Mouse (Mus musculus) MEL (cell line): ENCODE results near the gene Dnajc5.

Source experiments
- CHD1 ChIP-seq: IDR thresholded peaks from 2 replicates; pipeline ENCODE4 v1.6.1; 2012; ENCODE audit warnings: low read depth, mild to moderate bottlenecking, inconsistent platforms, low read length, improper control_type of control experiment
- CTCF ChIP-seq, 3 experiments: IDR thresholded peaks in 2 of 3; conservative IDR thresholded peaks in 1 of 3; 2 replicates each; pipeline ENCODE4 v1.5.1; 2011 to 2012; ENCODE audit warnings: low read length in 3 of 3, low read depth in 2 of 3, mild to moderate bottlenecking in 2 of 3, improper control_type of control experiment in 1 of 3, inconsistent platforms in 1 of 3, mixed read lengths in 1 of 3, moderate library complexity in 1 of 3; ENCODE audit not compliant: control insufficient read depth in 1 of 3, insufficient read depth in 1 of 3, poor library complexity in 1 of 3, severe bottlenecking in 1 of 3
- E2F4 ChIP-seq: IDR thresholded peaks from 2 replicates; pipeline ENCODE4 v1.6.1; 2011; ENCODE audit warnings: low read depth, low read length, improper control_type of control experiment, borderline replicate concordance
- EP300 ChIP-seq, 2 experiments: IDR thresholded peaks; 2 replicates each; pipeline ENCODE4 v1.6.1; 2011; ENCODE audit warnings: improper control_type of control experiment in 2 of 2, low read length in 2 of 2, low read depth in 1 of 2, mild to moderate bottlenecking in 1 of 2
- GABPA ChIP-seq: IDR thresholded peaks from 2 replicates; pipeline ENCODE4 v1.6.1; 2012; ENCODE audit warnings: low read depth, mild to moderate bottlenecking, inconsistent platforms, low read length, improper control_type of control experiment, moderate library complexity
- MAX ChIP-seq: IDR thresholded peaks from 2 replicates; pipeline ENCODE4 v1.6.1; 2011; ENCODE audit warnings: low read length, improper control_type of control experiment
- MYB ChIP-seq: IDR thresholded peaks from 2 replicates; pipeline ENCODE4 v1.6.1; 2011; ENCODE audit warnings: mild to moderate bottlenecking, low read depth, low read length, improper control_type of control experiment
- POLR2A ChIP-seq, 2 experiments: IDR thresholded peaks; 2 replicates each; pipeline ENCODE4 v1.6.1; 2011 to 2012; ENCODE audit warnings: low read length in 2 of 2, mild to moderate bottlenecking in 2 of 2, control low read depth in 1 of 2, improper control_type of control experiment in 1 of 2, low read depth in 1 of 2, moderate library complexity in 1 of 2; ENCODE audit not compliant: control insufficient read depth in 1 of 2, insufficient read depth in 1 of 2, poor library complexity in 1 of 2
- ZC3H11A ChIP-seq: IDR thresholded peaks from 2 replicates; pipeline ENCODE4 v1.6.1; 2012; ENCODE audit warnings: low read depth, mild to moderate bottlenecking, inconsistent platforms, low read length, improper control_type of control experiment

GRCm38 (mm10) chr2:181582358-181582757, 62.1 kb downstream of the Dnajc5 start:
- TF ChIP-seq POLR2A (IDR thresholded peaks at IDR 0.05; ENCODE audit: control insufficient read depth in 1 of 2, insufficient read depth in 1 of 2, low read depth in 1 of 2, low read length in 2 of 2, poor library complexity in 1 of 2), result no peak
- TF ChIP-seq CTCF (IDR thresholded peaks at IDR 0.05 in 2 of 3, conservative IDR thresholded peaks at IDR 0.05 in 1 of 3; ENCODE audit: control insufficient read depth in 1 of 3, insufficient read depth in 1 of 3, low read depth in 2 of 3, low read length in 3 of 3, poor library complexity in 1 of 3, severe bottlenecking in 1 of 3), result no peak
- no peak for TF ChIP-seq GABPA
- TF ChIP-seq E2F4, result no peak
- TF ChIP-seq EP300 (IDR thresholded peaks at IDR 0.05; ENCODE audit: low read depth in 1 of 2, low read length in 2 of 2), result no peak
- TF ChIP-seq CHD1, result no peak
- TF ChIP-seq MAX, result no peak
- TF ChIP-seq ZC3H11A, result no peak
- no peak for TF ChIP-seq MYB
